Mouse (Mus musculus): ENCODE data around the gene Tbc1d32. TPM values are rescaled to one million over a fixed set of nuclear protein-coding genes. Genes with fewer than 3 reads are reported as not detected.

The Tbc1d32 gene
- total and polyA plus RNA-seq, 3 experiments: not detected

DNA sequence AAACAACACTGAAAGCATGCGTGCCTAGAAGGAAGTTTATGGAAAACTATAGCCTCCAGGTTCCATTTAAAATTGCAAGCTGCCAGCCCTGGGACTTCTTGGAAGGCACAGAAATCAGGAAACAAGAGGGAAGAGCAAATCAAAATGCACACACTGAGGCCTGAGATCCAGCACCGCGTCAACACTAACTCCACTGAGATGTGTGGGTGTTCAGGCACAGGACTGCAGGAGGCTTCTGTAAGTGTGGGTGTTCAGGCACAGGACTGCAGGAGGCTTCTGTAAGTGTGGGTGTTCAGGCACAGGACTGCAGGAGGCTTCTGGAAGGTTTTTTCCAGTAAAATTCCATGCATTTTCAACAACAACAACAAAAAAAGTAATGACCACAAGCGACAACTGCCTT is 62.7 kb downstream of the Tbc1d32 start:
- no peaks in the 10 kb centered on the region for H3K79me2 ChIP-seq (ENCODE audit: control insufficient read depth, insufficient read depth, low read length, poor library complexity)
- no peaks in the 10 kb centered on the region for H3K36me3 ChIP-seq (ENCODE audit: control insufficient read depth in 1 of 2, insufficient read depth in 2 of 2, low read length in 2 of 2)
- no peak for TF ChIP-seq SMC3 (IDR thresholded peaks at IDR 0.05; ENCODE audit: low read depth, low read length)
- no peak for TF ChIP-seq KAT2A (conservative IDR thresholded peaks at IDR 0.05; ENCODE audit: low read depth, low read length)
- no peak for TF ChIP-seq JUND (IDR thresholded peaks at IDR 0.05; ENCODE audit: low read depth, low read length)
- TF ChIP-seq ZMIZ1 (IDR thresholded peaks at IDR 0.05; ENCODE audit: low read depth, low read length): no peak
- TF ChIP-seq GABPA (IDR thresholded peaks at IDR 0.05; ENCODE audit: low read depth, low read length): no peak
- TF ChIP-seq CHD1 (IDR thresholded peaks at IDR 0.05; ENCODE audit: low read depth, low read length): no peak
- no peak for TF ChIP-seq POLR2A (IDR thresholded peaks at IDR 0.05; ENCODE audit: control insufficient read depth in 1 of 2, insufficient read depth in 1 of 2, low read depth in 1 of 2, low read length in 2 of 2, poor library complexity in 1 of 2)
- TF ChIP-seq MXI1 (IDR thresholded peaks at IDR 0.05; ENCODE audit: low read depth, low read length): no peak
- TF ChIP-seq MAX (IDR thresholded peaks at IDR 0.05; ENCODE audit: low read length): no peak
- no peak for TF ChIP-seq HCFC1 (IDR thresholded peaks at IDR 0.05; ENCODE audit: low read depth, low read length)
- no peak for TF ChIP-seq MAFK (IDR thresholded peaks at IDR 0.05; ENCODE audit: borderline replicate concordance, low read depth, low read length)
- no peak for TF ChIP-seq TCF12 (IDR thresholded peaks at IDR 0.05; ENCODE audit: low read depth, low read length)
- TF ChIP-seq POLR2AphosphoS5 (IDR thresholded peaks at IDR 0.05; ENCODE audit: borderline replicate concordance, low read depth, low read length): no peak
- TF ChIP-seq BHLHE40 (IDR thresholded peaks at IDR 0.05; ENCODE audit: borderline replicate concordance, low read depth, low read length): no peak
- TF ChIP-seq SIN3A (IDR thresholded peaks at IDR 0.05; ENCODE audit: low read length): no peak
- no peak for TF ChIP-seq POLR2AphosphoS2 (IDR thresholded peaks at IDR 0.05; ENCODE audit: low read length)
- TF ChIP-seq TBP (IDR thresholded peaks at IDR 0.05; ENCODE audit: low read depth, low read length): no peak
- TF ChIP-seq USF2 (IDR thresholded peaks at IDR 0.05; ENCODE audit: borderline replicate concordance in 1 of 2, insufficient read depth in 1 of 2, low read depth in 1 of 2, low read length in 2 of 2): no peak
- no peak for TF ChIP-seq CTCF (IDR thresholded peaks at IDR 0.05 in 2 of 3, conservative IDR thresholded peaks at IDR 0.05 in 1 of 3; ENCODE audit: control insufficient read depth in 1 of 3, insufficient read depth in 1 of 3, low read depth in 2 of 3, low read length in 3 of 3, poor library complexity in 1 of 3, severe bottlenecking in 1 of 3)
- no peak overlapping the region for H3K4me3 ChIP-seq (ENCODE audit: control insufficient read depth in 1 of 2, insufficient read depth in 1 of 2, low read depth in 2 of 2, low read length in 2 of 2)
- no peak overlapping the region for H3K27ac ChIP-seq (ENCODE audit: control insufficient read depth, low read depth, low read length)
- H3K27me3 ChIP-seq (ENCODE audit: control insufficient read depth in 1 of 2, insufficient read depth in 2 of 2, low read length in 2 of 2): no peaks in the 10 kb centered on the region
- H3K9ac ChIP-seq (ENCODE audit: control insufficient read depth, low read depth, low read length, poor library complexity, severe bottlenecking): no peak overlapping the region
- no peak for DNase-seq (ENCODE audit: low read depth, low spot score)
- H3K4me1 ChIP-seq (ENCODE audit: control insufficient read depth in 1 of 2, insufficient read depth in 2 of 2, low read length in 2 of 2): no peaks in the 10 kb centered on the region
- H3K9me3 ChIP-seq (replicated peaks; ENCODE audit: insufficient read depth, low read length): no peaks in the 10 kb centered on the region

DNA sequence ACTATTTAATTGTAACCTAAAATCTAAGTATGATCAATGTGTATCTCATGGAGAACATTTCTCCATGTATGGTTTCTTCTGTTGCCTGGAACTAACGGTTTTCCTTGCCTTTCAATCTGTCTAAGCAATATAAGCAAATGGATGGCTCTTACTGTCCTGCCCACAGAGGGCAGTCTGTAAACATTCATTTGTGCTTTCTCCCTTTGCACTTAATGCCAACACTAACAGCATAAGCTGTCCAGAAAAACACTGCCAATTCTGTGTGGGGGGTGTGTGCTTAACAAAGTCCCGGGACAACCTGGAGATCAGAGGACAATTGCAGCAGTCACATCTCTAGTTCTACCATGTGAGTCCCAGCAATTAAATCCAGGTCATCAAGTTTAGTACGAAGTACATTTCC is 64.1 kb downstream of the Tbc1d32 start:
- Histone ChIP-seq H3K4me3 (ENCODE audit: control insufficient read depth in 1 of 2, insufficient read depth in 1 of 2, low read depth in 2 of 2, low read length in 2 of 2) (no peak overlapping the region), H3K4me1 (ENCODE audit: control insufficient read depth in 1 of 2, insufficient read depth in 2 of 2, low read length in 2 of 2) (no peaks in the 10 kb centered on the region), H3K27me3 (ENCODE audit: control insufficient read depth in 1 of 2, insufficient read depth in 2 of 2, low read length in 2 of 2) (no peaks in the 10 kb centered on the region), H3K27ac (ENCODE audit: control insufficient read depth, low read depth, low read length) (no peak overlapping the region), H3K36me3 (ENCODE audit: control insufficient read depth in 1 of 2, insufficient read depth in 2 of 2, low read length in 2 of 2) (no peaks in the 10 kb centered on the region), H3K9ac (ENCODE audit: control insufficient read depth, low read depth, low read length, poor library complexity, severe bottlenecking) (no peak overlapping the region), H3K79me2 (ENCODE audit: control insufficient read depth, insufficient read depth, low read length, poor library complexity) (no peaks in the 10 kb centered on the region), H3K9me3 (replicated peaks; ENCODE audit: insufficient read depth, low read length) (no peaks in the 10 kb centered on the region)
- no peak for DNase-seq (ENCODE audit: low read depth, low spot score)
- TF ChIP-seq MYC (IDR thresholded peaks at IDR 0.05; ENCODE audit: low read depth, low read length): no peak
- no peak for TF ChIP-seq MEF2A (IDR thresholded peaks at IDR 0.05; ENCODE audit: extremely low read depth, insufficient replicate concordance, low read depth, low read length, poor library complexity, severe bottlenecking)
- TF ChIP-seq CHD2 (IDR thresholded peaks at IDR 0.05; ENCODE audit: low read length): no peak
- TF ChIP-seq MAZ (IDR thresholded peaks at IDR 0.05; ENCODE audit: low read depth, low read length): no peak
- no peak for TF ChIP-seq ZKSCAN1 (IDR thresholded peaks at IDR 0.05; ENCODE audit: low read depth, low read length)
- TF ChIP-seq ELF1 (IDR thresholded peaks at IDR 0.05; ENCODE audit: low read depth, low read length): no peak
- no peak for TF ChIP-seq ZC3H11A (IDR thresholded peaks at IDR 0.05; ENCODE audit: low read depth, low read length)
- TF ChIP-seq NELFE (IDR thresholded peaks at IDR 0.05; ENCODE audit: low read depth, low read length): no peak
- no peak for TF ChIP-seq GATA1 (IDR thresholded peaks at IDR 0.05; ENCODE audit: low read depth, low read length)
- no peak for TF ChIP-seq ETS1 (IDR thresholded peaks at IDR 0.05; ENCODE audit: low read depth, low read length)
- no peak for TF ChIP-seq JUND (IDR thresholded peaks at IDR 0.05; ENCODE audit: low read depth, low read length)
- no peak for TF ChIP-seq UBTF (IDR thresholded peaks at IDR 0.05; ENCODE audit: borderline replicate concordance, insufficient read depth, low read depth, low read length)
- no peak for TF ChIP-seq RCOR1 (IDR thresholded peaks at IDR 0.05; ENCODE audit: low read depth, low read length)
- no peak for TF ChIP-seq RAD21 (IDR thresholded peaks at IDR 0.05; ENCODE audit: low read depth, low read length)
- TF ChIP-seq MYB (IDR thresholded peaks at IDR 0.05; ENCODE audit: low read depth, low read length): no peak
- no peak for TF ChIP-seq MXI1 (IDR thresholded peaks at IDR 0.05; ENCODE audit: low read depth, low read length)
- TF ChIP-seq E2F4 (IDR thresholded peaks at IDR 0.05; ENCODE audit: borderline replicate concordance, low read depth, low read length): no peak

All from MEL (cell line).